Comparison of ENCODE assay signal across 10 mouse cellular contexts in the genomic region with DNA sequence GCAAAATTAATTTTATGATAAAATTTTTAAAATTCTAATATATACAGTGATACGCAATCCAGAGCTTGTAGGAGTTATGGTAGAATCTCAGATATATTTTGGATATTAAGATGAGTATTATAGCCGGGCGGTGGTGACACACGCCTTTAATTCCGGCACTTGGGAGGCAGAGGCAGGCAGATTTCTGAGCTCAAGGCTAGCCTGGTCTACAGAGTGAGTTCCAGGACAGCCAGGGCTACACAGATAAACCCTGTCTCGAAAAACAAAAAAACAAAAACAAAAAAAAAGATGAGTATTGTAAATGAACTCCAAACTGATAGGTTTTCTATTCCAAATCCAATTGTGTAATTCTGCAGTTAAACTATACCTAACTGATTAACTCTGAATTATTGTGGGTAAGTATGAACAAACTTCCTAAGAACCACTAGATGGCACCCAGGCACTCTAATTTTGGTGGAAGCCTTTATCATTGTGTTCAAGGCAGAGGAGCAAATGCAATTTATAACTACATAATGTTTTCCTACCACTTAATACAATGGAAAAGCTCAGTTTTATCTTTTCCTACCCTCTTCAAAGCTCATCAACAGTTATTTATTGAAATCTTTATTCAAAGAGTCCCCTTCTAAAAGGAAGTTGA.
DNase-seq lines count a peak whose midpoint lies in the region; ATAC-seq and TF ChIP-seq lines count a peak whose summit lies in the region.
"Had no signal": no experiment of that assay in that cellular context is flagged by ENCODE, and none has a peak within 500 bp of the region (broad histone marks: within the 10 kb centered on the region; RNA-seq: fewer than 3 reads in every experiment).

No protein-coding gene starts in this region.

- peak; percentile 70 for ATAC-seq in forebrain, embryonic 15.5 days (replicated peaks)
- ATAC-seq in neural tube, embryonic 13.5 days (ENCODE audit: low read depth) = peak; percentile 27; the same call in 1 of the 2 replicates
- ATAC-seq in inflammation-experienced regulatory T-cells, adult 6 months = no peak

- no peak for DNase-seq in left cerebral cortex, adult 2 months (ENCODE audit: extremely low spot score in 1 of 2, low spot score in 2 of 2)
- no peak for DNase-seq in left cerebral cortex, postnatal 36 days (ENCODE audit: low spot score in 2 of 2)
- DNase-seq in adipocyte (ENCODE audit: low spot score) = peak; percentile 67
- DNase-seq in right cerebral cortex, postnatal 25 days = no peak
- no peak for DNase-seq in heart, adult 9 months (ENCODE audit: low spot score in 2 of 2)
- DNase-seq: lung, adult 2 months had no signal

- H3K4me3 ChIP-seq in left cerebral cortex, adult 2 months = no peak overlapping the region
- H3K4me3 ChIP-seq in forebrain, embryonic 15.5 days = no peak overlapping the region
- H3K4me3 ChIP-seq in neural tube, embryonic 13.5 days = no peak overlapping the region

- H3K36me3 ChIP-seq in forebrain, embryonic 15.5 days = no peaks in the 10 kb centered on the region
- H3K36me3 ChIP-seq in neural tube, embryonic 13.5 days = no peaks in the 10 kb centered on the region

- no peaks in the 10 kb centered on the region for H3K9me3 ChIP-seq in forebrain, embryonic 15.5 days
- H3K9me3 ChIP-seq in neural tube, embryonic 13.5 days = no peaks in the 10 kb centered on the region

- H3K27me3 ChIP-seq in forebrain, embryonic 15.5 days = no peaks in the 10 kb centered on the region
- H3K27me3 ChIP-seq in neural tube, embryonic 13.5 days = no peaks in the 10 kb centered on the region

- 88% methylated on average over 6 of the region's 6 CpGs for WGBS in forebrain, embryonic 15.5 days
- WGBS in neural tube, embryonic 13.5 days = 94% methylated on average over 6 of the region's 6 CpGs

- TF ChIP-seq CTCF in left cerebral cortex, adult 2 months (IDR thresholded peaks at IDR 0.05) = peak; percentile 69

- no peak overlapping the region for H3K27ac ChIP-seq in left cerebral cortex, adult 2 months
- no peak overlapping the region for H3K27ac ChIP-seq in forebrain, embryonic 15.5 days (replicated peaks)
- no peak overlapping the region for H3K27ac ChIP-seq in neural tube, embryonic 13.5 days (replicated peaks)

- H3K4me2 ChIP-seq in forebrain, embryonic 15.5 days (replicated peaks) = no peak overlapping the region
- no peak overlapping the region for H3K4me2 ChIP-seq in neural tube, embryonic 13.5 days
- H3K4me2 ChIP-seq: heart, embryonic 11.5 days had no signal

- intact Hi-C loops in left cerebral cortex, adult 2 months (cut with DNase I) = loop anchor here (5.0 to 10.0 kb wide), 2 partner anchors 958 to 1096 kb away; no protein-coding TSS in a partner anchor
- intact Hi-C loops in left cerebral cortex, postnatal 36 days (cut with DNase I) = loop anchor here (5.0 to 10.0 kb wide), 3 partner anchors 98 to 1098 kb away; no protein-coding TSS in a partner anchor

- no peaks in the 10 kb centered on the region for H3K4me1 ChIP-seq in forebrain, embryonic 15.5 days
- H3K4me1 ChIP-seq in neural tube, embryonic 13.5 days (replicated peaks) = no peaks in the 10 kb centered on the region

- H3K9ac ChIP-seq in forebrain, embryonic 15.5 days (replicated peaks) = no peak overlapping the region
- H3K9ac ChIP-seq in neural tube, embryonic 13.5 days = no peak overlapping the region
